Mouse (Mus musculus) lung, embryonic 14.5 days (tissue): ENCODE data around the gene Fam166b. TPM values are rescaled to one million over a fixed set of nuclear protein-coding genes. Genes with fewer than 3 reads are reported as not detected.
A peak's percentile ranks its signal among the peaks of the same experiment; 100 is the strongest.

Experiments used
- ATAC-seq: fragments of 200-750 bp; cut with Nextera tagmentation; 2 replicates; pipeline ENCODE4 v1.8.0; 2017; ENCODE audit warnings: mild to moderate bottlenecking, moderate TSS enrichment, moderate library complexity; ENCODE audit not compliant: insufficient read depth
- DNase-seq: peaks from one replicate; pipeline ENCODE4 v3.0.0-alpha.2; 2015
- H3K27ac ChIP-seq: fragments of 300-500 bp; sonication (generic); 2 replicates; pipeline ENCODE4 v1.5.1; 2014; ENCODE audit warnings: low read depth, mild to moderate bottlenecking, moderate library complexity
- H3K27me3 ChIP-seq: fragments of 300-500 bp; sonication (generic); 2 replicates; pipeline ENCODE4 v1.6.1; 2014; ENCODE audit warnings: low read length, control low read depth; ENCODE audit not compliant: insufficient read depth
- H3K36me3 ChIP-seq: fragments of 300-500 bp; sonication (generic); 2 replicates; pipeline ENCODE4 v1.6.1; 2014; ENCODE audit warnings: control low read depth; ENCODE audit not compliant: insufficient read depth
- H3K4me1 ChIP-seq: fragments of 300-500 bp; sonication (generic); 2 replicates; pipeline ENCODE4 v1.6.1; 2014; ENCODE audit warnings: antibody characterized with exemption, control low read depth; ENCODE audit not compliant: insufficient read depth
- H3K4me2 ChIP-seq: fragments of 300-500 bp; sonication (generic); 2 replicates; pipeline ENCODE4 v1.6.1; 2014; ENCODE audit warnings: mild to moderate bottlenecking
- H3K4me3 ChIP-seq: fragments of 300-500 bp; sonication (generic); 2 replicates; pipeline ENCODE4 v1.5.1; 2014; ENCODE audit warnings: low read depth, low read length
- H3K9ac ChIP-seq: fragments of 300-500 bp; sonication (generic); 2 replicates; pipeline ENCODE4 v1.6.1; 2014
- H3K9me3 ChIP-seq: fragments of 300-500 bp; sonication (generic); 2 replicates; pipeline ENCODE4 v1.6.1; 2016; ENCODE audit warnings: low read depth, low read length, control low read depth
- CTCF ChIP-seq: IDR thresholded peaks from 2 replicates; pipeline ENCODE4 v1.5.1; 2016; ENCODE audit warnings: antibody characterized with exemption, low read depth
- WGBS: fragments of 180-500 bp; shearing (Covaris S2); extraction: QIAGEN DNeasy Blood & Tissue Kit; methylation state at CpG from one replicate; pipeline ENCODE4 v1.1.7; 2014; 5-methylcytosine and 5-hydroxymethylcytosine counted together
- polyA plus RNA-seq: library from polyadenylated mRNA; unstranded; fragments of >200 nt; fragmentation: Nextera tagmentation; extraction: Ambion mirVana; gene quantifications from 2 replicates; pipeline ENCODE4 v1.2.1, GENCODE M21; 2014

Gene Fam166b
- polyA plus RNA-seq, 1 experiment from 2014 or later = 0.32 TPM

GRCm38 (mm10) chr4:43423267-43423934 lies 5.5 kb downstream of the Fam166b start:
- WGBS = 83% methylated on average over 20 of the region's 20 CpGs
- no peak for TF ChIP-seq CTCF
- H3K27me3 ChIP-seq = peaks cover 31% of the 10 kb centered on the region

GRCm38 (mm10) chr4:43421632-43422240 lies 7.2 kb downstream of the Fam166b start:
- 77% methylated on average over 28 of the region's 28 CpGs for WGBS
- no peaks in the 10 kb centered on the region for H3K9me3 ChIP-seq

More at GRCm38 (mm10) chr4:43423267-43423934, 5.5 kb downstream of the Fam166b start:
- Histone ChIP-seq H3K9ac (no peak overlapping the region), H3K4me2 (no peak overlapping the region), H3K9me3 (no peaks in the 10 kb centered on the region), H3K4me1 (peaks cover 3% of the 10 kb centered on the region; the same call in 1 of the 2 replicates), H3K27ac (no peak overlapping the region), H3K36me3 (peaks cover 56% of the 10 kb centered on the region), H3K4me3 (no peak overlapping the region)
- no peak for DNase-seq
- no peak for ATAC-seq

GRCm38 (mm10) chr4:43420305-43420704 lies 8.6 kb downstream of the Fam166b start:
- Histone ChIP-seq H3K4me1 (peaks cover 3% of the 10 kb centered on the region; the same call in 1 of the 2 replicates), H3K27ac (no peak overlapping the region), H3K9me3 (no peaks in the 10 kb centered on the region), H3K27me3 (0 out of 2 replicates have a peak, but pooled peaks cover 6% of the 10 kb centered on the region), H3K9ac (no peak overlapping the region), H3K36me3 (peaks cover 64% of the 10 kb centered on the region), H3K4me3 (no peak overlapping the region), H3K4me2 (no peak overlapping the region)
- ATAC-seq (peak; percentile 28; the same call in 1 of the 2 replicates), DNase-seq (peak; percentile 96)
- WGBS = 2% methylated on average over 6 of the region's 6 CpGs
- TF ChIP-seq CTCF = peak; percentile 96

More at GRCm38 (mm10) chr4:43421632-43422240, 7.2 kb downstream of the Fam166b start:
- TF ChIP-seq CTCF = no peak
- ATAC-seq (no peak), DNase-seq (no peak)
- peaks cover 63% of the 10 kb centered on the region for H3K36me3 ChIP-seq
- peaks cover 3% of the 10 kb centered on the region; the same call in 1 of the 2 replicates for H3K4me1 ChIP-seq
- H3K4me3 ChIP-seq = no peak overlapping the region
- H3K9ac ChIP-seq = no peak overlapping the region
- H3K27me3 ChIP-seq = peaks cover 15% of the 10 kb centered on the region
- no peak overlapping the region for H3K4me2 ChIP-seq
- no peak overlapping the region for H3K27ac ChIP-seq

- no peak overlapping the region for H3K4me3 ChIP-seq
- H3K9me3 ChIP-seq = no peaks in the 10 kb centered on the region
- DNase-seq = no peak
- no peak overlapping the region for H3K9ac ChIP-seq
- peaks cover 64% of the 10 kb centered on the region for H3K36me3 ChIP-seq
- no peak overlapping the region for H3K4me2 ChIP-seq
- TF ChIP-seq CTCF = no peak
- ATAC-seq = 0 out of 2 replicates have a peak, but pooled peaks have one; percentile 12
- H3K27ac ChIP-seq = no peak overlapping the region
- H3K4me1 ChIP-seq = peaks cover 3% of the 10 kb centered on the region; the same call in 1 of the 2 replicates
- 0 out of 2 replicates have a peak, but pooled peaks cover 1% of the 10 kb centered on the region for H3K27me3 ChIP-seq
- WGBS = 54% methylated on average over 9 of the region's 9 CpGs
Measured at GRCm38 (mm10) chr4:43419801-43420281, 9.1 kb downstream of the Fam166b start.

GRCm38 (mm10) chr4:43418973-43419656 lies 9.8 kb downstream of the Fam166b start:
- DNase-seq (no peak), ATAC-seq (no peak)
- no peak overlapping the region; the same call in 1 of the 2 replicates for H3K9ac ChIP-seq
- no peaks in the 10 kb centered on the region for H3K9me3 ChIP-seq
- H3K4me1 ChIP-seq = peaks cover 3% of the 10 kb centered on the region; the same call in 1 of the 2 replicates
- TF ChIP-seq CTCF = no peak
- H3K27me3 ChIP-seq = no peaks in the 10 kb centered on the region
- no peak overlapping the region for H3K27ac ChIP-seq
- peaks cover 60% of the 10 kb centered on the region for H3K36me3 ChIP-seq
- 62% methylated on average over 15 of the region's 15 CpGs for WGBS
- H3K4me2 ChIP-seq = no peak overlapping the region
- H3K4me3 ChIP-seq = no peak overlapping the region

- DNase-seq (no peak), ATAC-seq (no peak)
- Histone ChIP-seq H3K4me3 (no peak overlapping the region), H3K27ac (peak overlapping the region; percentile 36; the same call in 1 of the 2 replicates), H3K9ac (no peak overlapping the region), H3K4me2 (no peak overlapping the region), H3K4me1 (peaks cover 3% of the 10 kb centered on the region; the same call in 1 of the 2 replicates), H3K27me3 (no peaks in the 10 kb centered on the region), H3K36me3 (peaks cover 53% of the 10 kb centered on the region), H3K9me3 (no peaks in the 10 kb centered on the region)
- 59% methylated on average over 4 of the region's 4 CpGs for WGBS
- TF ChIP-seq CTCF = no peak
Measured at GRCm38 (mm10) chr4:43418450-43418849, 10.5 kb downstream of the Fam166b start.
